Mouse (Mus musculus) natural killer cell, adult 2 months (primary cell): ENCODE measurements around the gene Gripap1.

Experiments
- DNase-seq, 2 experiments: peaks; one replicate each; pipeline ENCODE4 v3.0.0; 2022; ENCODE audit warnings: low spot score in 2 of 2

Gripap1 gene

DNA sequence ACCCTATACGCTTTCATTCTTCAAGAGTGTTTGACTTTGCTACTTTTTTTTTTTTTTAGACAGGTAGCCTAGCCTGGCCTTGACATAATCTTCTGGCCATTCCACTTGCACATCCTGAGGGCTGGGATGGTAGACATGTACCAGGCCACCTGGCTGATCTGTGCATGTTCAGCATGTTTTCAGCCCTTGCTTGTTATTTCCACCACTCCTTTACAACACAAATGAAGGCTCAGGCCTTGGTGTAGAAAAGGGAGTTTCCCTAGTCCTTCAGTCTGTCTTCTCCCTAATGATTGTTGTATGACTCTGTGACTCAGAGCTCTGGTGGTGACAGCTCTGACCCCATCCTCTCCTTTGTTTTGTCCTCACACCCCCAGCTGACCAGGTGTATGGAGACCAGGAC is 77.6 kb downstream of the Gripap1 start:
- DNase-seq = no peak

DNA sequence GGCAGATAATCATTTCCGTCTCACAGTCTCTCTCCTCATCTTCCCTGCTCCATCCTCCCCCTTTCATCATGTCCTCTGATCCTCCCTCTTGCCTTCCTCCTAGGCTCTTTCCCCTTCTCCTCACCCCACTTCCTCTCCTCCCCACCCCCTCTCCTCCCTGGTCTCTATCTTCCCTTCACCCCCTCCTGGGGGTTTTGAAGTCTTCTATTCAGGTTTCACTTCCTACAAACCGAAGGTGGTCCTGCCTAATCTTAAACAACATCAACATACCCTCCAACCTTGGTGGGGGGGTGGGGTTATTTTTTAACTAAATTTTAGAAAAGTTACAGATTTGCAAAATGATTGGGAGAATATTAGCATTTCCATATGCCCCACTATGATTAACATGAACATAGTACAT is 78.9 kb downstream of the Gripap1 start:
- DNase-seq = no peak

DNA sequence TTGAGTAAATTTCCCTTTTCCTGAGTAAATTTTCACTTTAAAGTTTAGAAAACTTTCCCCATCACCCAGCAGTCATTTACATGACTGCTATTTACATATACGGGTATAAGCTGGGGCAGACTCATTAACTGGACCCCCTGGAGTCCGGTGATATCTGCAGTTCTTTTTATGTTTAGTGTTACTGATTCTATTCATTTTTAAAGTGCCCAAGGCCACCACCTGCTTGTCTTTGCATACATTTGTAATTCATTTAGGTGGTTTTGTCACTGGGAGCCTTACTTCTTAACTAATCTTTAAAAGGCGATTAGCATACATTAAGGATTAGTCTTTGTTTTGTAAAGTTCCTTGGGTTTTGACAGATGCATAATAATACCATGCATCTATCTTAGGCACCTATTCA is 80.3 kb downstream of the Gripap1 start:
- no peak for DNase-seq
